Mouse (Mus musculus): Measurements from ENCODE around the gene Qrich2. TPM values are rescaled to one million over a fixed set of nuclear protein-coding genes. Genes with fewer than 3 reads are reported as not detected.
"Not testable (repeated sequence)": the region's sequence is repeated elsewhere in the genome, so short reads cannot be mapped to it uniquely, and the experiment has no call there.

Qrich2 gene
- polyA plus RNA-seq, 1 experiment from 2014 or later = not detected

- H3K27ac ChIP-seq (ENCODE audit: low read length) = no peak overlapping the region
- H3K36me3 ChIP-seq (ENCODE audit: control insufficient read depth, insufficient read depth, low read length) = no peaks in the 10 kb centered on the region
- ATAC-seq (ENCODE audit: low read depth) = peak; percentile 35; the same call in 1 of the 2 replicates
- 73% methylated on average over 17 of the region's 17 CpGs for WGBS
- no peak overlapping the region for H3K9ac ChIP-seq (ENCODE audit: low read length)
- H3K27me3 ChIP-seq (ENCODE audit: control insufficient read depth, insufficient read depth, low read depth, low read length) = no peaks in the 10 kb centered on the region
- no peaks in the 10 kb centered on the region for H3K4me1 ChIP-seq (replicated peaks; ENCODE audit: control insufficient read depth, insufficient read depth, low read length)
- H3K4me3 ChIP-seq (ENCODE audit: low read length) = no peak overlapping the region
- no peaks in the 10 kb centered on the region for H3K9me3 ChIP-seq (ENCODE audit: control insufficient read depth, low read length)
- no peak overlapping the region for H3K4me2 ChIP-seq (ENCODE audit: low read depth, low read length)
Measured at GRCm38 (mm10) chr11:116504516-116504915, 38.5 kb upstream of the Qrich2 start.

GRCm38 (mm10) chr11:116501005-116501746 is 35.1 kb upstream of the Qrich2 start:
- no peaks in the 10 kb centered on the region for H3K36me3 ChIP-seq (ENCODE audit: control insufficient read depth, insufficient read depth, low read length)
- H3K27me3 ChIP-seq (ENCODE audit: control insufficient read depth, insufficient read depth, low read depth, low read length) = no peaks in the 10 kb centered on the region; the same call in 1 of the 2 replicates
- WGBS = 20% methylated on average over 7 of the region's 7 CpGs
- H3K4me1 ChIP-seq (replicated peaks; ENCODE audit: control insufficient read depth, insufficient read depth, low read length) = no peaks in the 10 kb centered on the region
- H3K4me2 ChIP-seq (ENCODE audit: low read depth, low read length) = no peak overlapping the region
- no peak overlapping the region for H3K9ac ChIP-seq (ENCODE audit: low read length)
- peak; percentile 70 for ATAC-seq (ENCODE audit: low read depth)
- H3K9me3 ChIP-seq (ENCODE audit: control insufficient read depth, low read length) = peaks cover 3% of the 10 kb centered on the region; the same call in 1 of the 2 replicates
- no peak overlapping the region for H3K27ac ChIP-seq (ENCODE audit: low read length)
- no peak overlapping the region for H3K4me3 ChIP-seq (ENCODE audit: low read length)

- WGBS = 44% methylated on average over 6 of the region's 6 CpGs
- Histone ChIP-seq H3K4me1 (replicated peaks; ENCODE audit: control insufficient read depth, insufficient read depth, low read length) (peaks cover 5% of the 10 kb centered on the region; the same call in 1 of the 2 replicates), H3K4me3 (ENCODE audit: low read length) (peak overlapping the region; percentile 42), H3K27me3 (ENCODE audit: control insufficient read depth, insufficient read depth, low read depth, low read length) (no peaks in the 10 kb centered on the region; the same call in 1 of the 2 replicates), H3K9me3 (ENCODE audit: control insufficient read depth, low read length) (peaks cover 3% of the 10 kb centered on the region; the same call in 1 of the 2 replicates), H3K27ac (ENCODE audit: low read length) (no peak overlapping the region), H3K9ac (ENCODE audit: low read length) (peak overlapping the region; percentile 63), H3K4me2 (ENCODE audit: low read depth, low read length) (peak overlapping the region; percentile 64), H3K36me3 (ENCODE audit: control insufficient read depth, insufficient read depth, low read length) (no peaks in the 10 kb centered on the region)
- no peak for ATAC-seq (ENCODE audit: low read depth)
Measured at GRCm38 (mm10) chr11:116499018-116499417, 33.0 kb upstream of the Qrich2 start.

- H3K9me3 ChIP-seq (ENCODE audit: control insufficient read depth, low read length) = peaks cover 3% of the 10 kb centered on the region; the same call in 1 of the 2 replicates
Measured at GRCm38 (mm10) chr11:116498596-116498995, 32.6 kb upstream of the Qrich2 start.

GRCm38 (mm10) chr11:116497313-116497712 is 31.3 kb upstream of the Qrich2 start:
- H3K4me1 ChIP-seq (replicated peaks; ENCODE audit: control insufficient read depth, insufficient read depth, low read length) = peaks cover 5% of the 10 kb centered on the region; the same call in 1 of the 2 replicates
- 55% methylated on average over 4 of the region's 4 CpGs for WGBS
- H3K9ac ChIP-seq (ENCODE audit: low read length) = no peak overlapping the region
- no peak overlapping the region for H3K4me3 ChIP-seq (ENCODE audit: low read length)
- no peak for ATAC-seq (ENCODE audit: low read depth)
- no peak overlapping the region for H3K4me2 ChIP-seq (ENCODE audit: low read depth, low read length)
- H3K27ac ChIP-seq (ENCODE audit: low read length) = no peak overlapping the region
- H3K36me3 ChIP-seq (ENCODE audit: control insufficient read depth, insufficient read depth, low read length) = no peaks in the 10 kb centered on the region
- H3K27me3 ChIP-seq (ENCODE audit: control insufficient read depth, insufficient read depth, low read depth, low read length) = no peaks in the 10 kb centered on the region; the same call in 1 of the 2 replicates
- peaks cover 3% of the 10 kb centered on the region; the same call in 1 of the 2 replicates for H3K9me3 ChIP-seq (ENCODE audit: control insufficient read depth, low read length)

More at GRCm38 (mm10) chr11:116498596-116498995, 32.6 kb upstream of the Qrich2 start:
- H3K4me1 ChIP-seq (replicated peaks; ENCODE audit: control insufficient read depth, insufficient read depth, low read length) = peaks cover 5% of the 10 kb centered on the region; the same call in 1 of the 2 replicates
- H3K4me2 ChIP-seq (ENCODE audit: low read depth, low read length) = peak overlapping the region; percentile 64
- H3K4me3 ChIP-seq (ENCODE audit: low read length) = peak overlapping the region; percentile 42
- H3K27me3 ChIP-seq (ENCODE audit: control insufficient read depth, insufficient read depth, low read depth, low read length) = no peaks in the 10 kb centered on the region; the same call in 1 of the 2 replicates
- 22% methylated on average over 34 of the region's 34 CpGs for WGBS
- peak; percentile 24; the same call in 1 of the 2 replicates for ATAC-seq (ENCODE audit: low read depth)
- H3K36me3 ChIP-seq (ENCODE audit: control insufficient read depth, insufficient read depth, low read length) = no peaks in the 10 kb centered on the region
- H3K27ac ChIP-seq (ENCODE audit: low read length) = no peak overlapping the region
- peak overlapping the region; percentile 63 for H3K9ac ChIP-seq (ENCODE audit: low read length)

DNA sequence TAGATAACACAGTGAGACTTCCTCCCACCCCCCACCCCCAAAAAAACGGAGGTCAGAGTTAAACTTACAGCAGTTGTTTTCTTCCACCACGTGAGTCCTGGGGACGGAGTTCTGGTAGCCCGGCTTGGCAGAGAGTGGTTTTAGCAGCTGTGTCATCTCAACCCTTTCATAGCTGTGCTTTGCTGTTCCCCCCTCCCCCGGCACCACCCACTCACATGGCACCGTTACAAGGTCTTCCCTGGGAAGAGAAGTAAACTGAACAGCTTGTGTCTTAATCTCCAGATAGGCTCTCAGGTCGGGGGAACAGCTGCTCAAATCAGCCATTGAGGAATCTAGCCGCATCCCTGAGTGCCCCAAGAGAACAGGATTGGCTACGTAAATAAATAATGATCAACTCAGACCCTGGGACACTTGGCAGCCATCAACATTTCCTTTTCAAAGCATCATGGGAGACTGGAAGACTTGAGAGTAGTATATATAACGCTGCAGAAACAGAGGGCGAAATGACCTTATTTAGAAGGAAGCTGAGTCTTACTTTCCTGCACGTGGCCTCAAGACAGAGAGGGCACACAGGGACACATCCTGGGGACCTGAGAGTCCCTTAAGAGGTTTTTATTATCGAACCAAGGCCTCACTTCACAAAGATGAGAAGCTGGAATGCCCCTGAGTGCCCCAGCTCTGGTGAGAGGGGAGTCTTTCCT is 28.6 kb upstream of the Qrich2 start:
- Histone ChIP-seq H3K4me1 (replicated peaks; ENCODE audit: control insufficient read depth, insufficient read depth, low read length) (peaks cover 8% of the 10 kb centered on the region; the same call in 1 of the 2 replicates), H3K4me3 (ENCODE audit: low read length) (no peak overlapping the region), H3K9ac (ENCODE audit: low read length) (peak overlapping the region; percentile 16; the same call in 1 of the 2 replicates), H3K27me3 (ENCODE audit: control insufficient read depth, insufficient read depth, low read depth, low read length) (no peaks in the 10 kb centered on the region; the same call in 1 of the 2 replicates), H3K4me2 (ENCODE audit: low read depth, low read length) (no peak overlapping the region), H3K9me3 (ENCODE audit: control insufficient read depth, low read length) (peaks cover 3% of the 10 kb centered on the region; the same call in 1 of the 2 replicates), H3K36me3 (ENCODE audit: control insufficient read depth, insufficient read depth, low read length) (no peaks in the 10 kb centered on the region), H3K27ac (ENCODE audit: low read length) (peak overlapping the region; percentile 83)
- ATAC-seq (ENCODE audit: low read depth) = peak; percentile 68
- WGBS = 27% methylated on average over 13 of the region's 13 CpGs

DNA sequence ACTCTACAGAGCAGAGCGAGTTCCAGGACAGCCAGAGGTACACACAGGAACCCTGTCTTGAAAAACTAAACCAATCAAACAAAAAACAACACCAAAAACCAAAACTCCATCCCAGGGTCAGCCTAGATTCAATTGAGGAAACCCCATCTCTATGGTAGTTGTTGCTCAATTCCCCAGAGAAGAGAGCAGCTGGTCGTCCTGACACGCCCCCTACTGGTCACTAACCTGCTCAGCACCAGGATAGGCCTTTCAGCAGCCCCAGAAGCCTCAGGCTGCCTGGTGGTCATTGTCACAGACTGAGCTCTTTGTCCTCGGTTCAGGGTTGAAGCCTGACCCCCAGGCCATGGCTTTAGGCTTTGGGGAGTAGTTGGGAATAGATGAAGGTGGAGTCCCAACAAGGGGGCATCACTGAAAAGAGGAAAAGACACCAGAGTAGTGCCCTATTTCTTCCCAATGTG is 27.8 kb upstream of the Qrich2 start, which contains the start of gene Prpsap1:
TSS of gene Prpsap1 (minus strand) at position 408 of the 458 bp plus-strand sequence.
- no peak for ATAC-seq (ENCODE audit: low read depth)
- H3K9ac ChIP-seq (ENCODE audit: low read length) = peak within 1 kb of the TSS; percentile 16; the same call in 1 of the 2 replicates
- no peak within 1 kb of the TSS for H3K4me3 ChIP-seq (ENCODE audit: low read length)
- WGBS = 30% methylated on average over 4 of the region's 4 CpGs
- no peak within 1 kb of the TSS for H3K4me2 ChIP-seq (ENCODE audit: low read depth, low read length)
- H3K4me1 ChIP-seq (replicated peaks; ENCODE audit: control insufficient read depth, insufficient read depth, low read length) = peaks cover 13% of the 10 kb centered on the region
- H3K9me3 ChIP-seq (ENCODE audit: control insufficient read depth, low read length) = peaks cover 3% of the 10 kb centered on the region; the same call in 1 of the 2 replicates
- no peaks in the 10 kb centered on the region; the same call in 1 of the 2 replicates for H3K27me3 ChIP-seq (ENCODE audit: control insufficient read depth, insufficient read depth, low read depth, low read length)
- peak within 1 kb of the TSS; percentile 83 for H3K27ac ChIP-seq (ENCODE audit: low read length)
- no peaks in the 10 kb centered on the region for H3K36me3 ChIP-seq (ENCODE audit: control insufficient read depth, insufficient read depth, low read length)

DNA sequence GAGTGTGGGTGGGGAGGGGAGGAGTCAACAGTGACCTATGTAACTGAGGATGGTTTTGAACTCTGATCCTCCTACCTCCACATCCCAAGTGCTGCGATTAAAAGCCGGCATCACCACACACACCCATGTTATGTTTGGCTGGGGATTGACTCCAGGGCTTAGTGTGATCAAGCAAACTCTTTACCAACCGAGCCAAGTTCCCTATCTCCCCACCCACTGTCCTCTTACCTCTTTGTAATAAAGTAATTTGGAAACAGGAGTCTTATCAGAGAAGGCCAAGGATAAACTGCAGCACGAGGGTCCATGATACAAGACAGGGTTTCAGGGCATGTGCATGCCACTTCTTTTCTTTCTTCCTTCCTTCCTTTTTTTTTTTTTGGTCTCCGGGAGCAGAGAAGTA is 27.1 kb upstream of the Qrich2 start:
- H3K4me3 ChIP-seq (ENCODE audit: low read length) = no peak overlapping the region
- H3K4me1 ChIP-seq (replicated peaks; ENCODE audit: control insufficient read depth, insufficient read depth, low read length) = peaks cover 17% of the 10 kb centered on the region
- peaks cover 3% of the 10 kb centered on the region; the same call in 1 of the 2 replicates for H3K9me3 ChIP-seq (ENCODE audit: control insufficient read depth, low read length)
- 67% methylated on average over 5 of the region's 5 CpGs for WGBS
- no peak overlapping the region for H3K9ac ChIP-seq (ENCODE audit: low read length)
- no peak overlapping the region for H3K4me2 ChIP-seq (ENCODE audit: low read depth, low read length)
- H3K36me3 ChIP-seq (ENCODE audit: control insufficient read depth, insufficient read depth, low read length) = no peaks in the 10 kb centered on the region
- H3K27me3 ChIP-seq (ENCODE audit: control insufficient read depth, insufficient read depth, low read depth, low read length) = no peaks in the 10 kb centered on the region
- H3K27ac ChIP-seq (ENCODE audit: low read length) = no peak overlapping the region
- ATAC-seq (ENCODE audit: low read depth) = no peak

DNA sequence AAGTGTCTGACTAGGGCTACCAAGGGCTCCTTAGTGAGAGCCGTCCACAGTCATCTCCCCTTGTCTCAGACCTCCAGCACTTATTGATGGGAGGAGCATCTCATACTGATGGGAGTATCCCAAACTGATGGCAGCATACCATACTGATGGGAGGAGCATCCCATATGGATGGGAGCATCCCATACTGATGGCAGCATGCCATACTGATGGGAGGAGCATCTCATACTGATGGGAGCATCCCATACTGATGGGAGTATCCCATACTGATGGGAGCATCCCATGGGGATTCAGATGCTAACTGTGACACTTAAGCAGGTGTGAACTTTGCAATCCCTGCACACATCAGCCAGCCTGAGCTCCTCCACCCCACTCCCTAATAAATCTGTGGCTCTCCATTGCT is 26.5 kb upstream of the Qrich2 start:
- ATAC-seq (ENCODE audit: low read depth); H3K4me3 ChIP-seq (ENCODE audit: low read length); H3K36me3 ChIP-seq (ENCODE audit: control insufficient read depth, insufficient read depth, low read length); H3K27ac ChIP-seq (ENCODE audit: low read length); H3K9ac ChIP-seq (ENCODE audit: low read length); H3K4me2 ChIP-seq (ENCODE audit: low read depth, low read length); H3K27me3 ChIP-seq (ENCODE audit: control insufficient read depth, insufficient read depth, low read depth, low read length); H3K9me3 ChIP-seq (ENCODE audit: control insufficient read depth, low read length): not testable (repeated sequence)
- 92% methylated on average over 1 of the region's 1 CpGs for WGBS
- peaks cover 17% of the 10 kb centered on the region for H3K4me1 ChIP-seq (replicated peaks; ENCODE audit: control insufficient read depth, insufficient read depth, low read length)
